Mouse (Mus musculus) kidney, adult 9 months (tissue): ENCODE data around the gene Naa60.
A peak's percentile ranks its signal among the peaks of the same experiment; 100 is the strongest.

Experiments used
- DNase-seq: peaks from one replicate; pipeline ENCODE4 v3.0.0; 2022

The Naa60 gene

GRCm38 (mm10) chr16:3891621-3892295, 19.6 kb downstream of the Naa60 start:
- no peak for DNase-seq

GRCm38 (mm10) chr16:3893739-3894138, 21.6 kb downstream of the Naa60 start:
- no peak for DNase-seq

- DNase-seq: peak; percentile 43
Observed at GRCm38 (mm10) chr16:3895173-3895792, 23.1 kb downstream of the Naa60 start.

DNA sequence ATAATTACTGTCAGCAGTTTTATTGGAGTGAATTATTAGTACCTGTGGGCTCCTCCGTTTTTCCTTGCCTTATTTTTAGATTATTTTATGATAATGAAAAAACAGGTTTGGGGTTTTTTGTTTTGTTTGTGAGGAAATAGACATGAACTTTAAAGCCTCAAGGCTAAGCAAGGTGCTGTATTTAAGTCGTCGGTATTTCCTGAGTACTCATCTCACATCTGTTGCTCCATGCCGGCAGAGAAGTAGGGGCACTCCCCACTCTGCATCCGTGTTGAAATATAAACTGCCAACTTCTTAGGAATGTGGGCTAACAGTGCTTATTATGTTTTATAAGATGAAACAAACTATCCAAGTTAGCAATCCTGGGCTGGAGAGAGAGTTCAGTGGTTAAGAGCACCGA, 23.9 kb downstream of the Naa60 start:
- no peak for DNase-seq

GRCm38 (mm10) chr16:3896553-3896952, 24.4 kb downstream of the Naa60 start:
- no peak for DNase-seq

GRCm38 (mm10) chr16:3907471-3907870, 35.3 kb downstream of the Naa60 start:
- DNase-seq: no peak

- peak; percentile 97 for DNase-seq
Observed at GRCm38 (mm10) chr16:3908537-3909111, 36.4 kb downstream of the Naa60 start, which contains the start of the genes 1700037C18Rik and Cluap1. Gene 1700037C18Rik (minus strand): TSS chr16:3908689. Gene Cluap1 (plus strand): TSS chr16:3908801.

DNA sequence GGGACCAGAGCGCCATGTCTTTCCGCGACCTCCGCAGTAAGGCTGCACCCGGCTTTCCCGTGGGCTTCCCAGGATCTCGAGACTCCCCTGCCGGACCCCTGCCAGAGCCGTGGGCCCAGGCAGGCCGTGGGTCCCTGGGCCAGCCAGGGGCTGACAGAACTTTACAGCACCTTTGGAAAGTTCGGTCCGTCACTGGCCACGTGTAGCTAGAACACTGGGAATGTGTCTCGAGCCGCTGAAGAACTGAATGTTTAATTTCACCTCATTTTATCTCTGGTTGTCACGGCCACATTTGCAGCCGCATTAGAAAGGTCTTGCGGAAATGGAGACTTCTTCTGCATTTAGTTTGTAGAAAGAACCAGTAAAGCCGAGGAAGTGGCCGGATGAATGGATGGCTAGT, 36.9 kb downstream of the Naa60 start:
- DNase-seq: no peak

DNA sequence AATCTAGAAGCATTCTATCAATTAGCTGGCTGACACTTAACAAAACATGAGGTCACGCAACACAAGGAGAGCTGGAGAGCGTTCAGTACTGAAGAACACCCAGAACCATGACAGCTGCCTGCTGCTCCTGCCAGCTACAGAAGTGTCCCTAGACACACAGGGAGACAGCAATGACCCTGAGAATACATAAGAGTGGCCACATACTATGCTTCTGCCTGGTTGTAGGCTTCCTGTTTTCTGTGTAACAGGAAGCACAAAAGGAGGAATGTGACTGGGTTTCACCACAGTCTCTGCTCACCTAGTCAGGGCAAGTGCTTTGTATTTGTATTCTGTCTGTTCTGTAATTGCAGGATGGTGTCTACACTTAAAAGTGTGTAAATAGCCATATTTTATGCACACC, 48.6 kb downstream of the Naa60 start:
- no peak for DNase-seq

DNA sequence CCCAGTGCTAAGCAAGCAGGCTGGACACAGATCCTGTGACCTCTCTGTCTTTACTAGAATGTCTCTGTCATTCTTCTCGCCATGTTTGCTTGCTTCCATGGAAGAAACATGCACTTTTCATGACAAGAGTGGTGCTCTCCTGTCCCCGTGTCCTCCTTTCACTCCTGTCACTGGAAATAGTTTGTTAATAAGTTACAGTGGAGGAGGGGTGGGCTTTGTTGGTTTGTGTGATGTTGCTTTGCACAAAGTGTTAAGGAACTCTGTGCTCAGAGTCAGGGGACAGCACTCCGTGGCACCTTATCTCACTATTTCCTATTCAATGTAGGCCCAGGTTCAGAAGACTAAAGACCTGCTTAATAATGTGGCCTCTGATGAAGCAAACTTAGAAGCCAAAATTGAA, 51.3 kb downstream of the Naa60 start:
- DNase-seq: no peak

GRCm38 (mm10) chr16:3923966-3924365, 51.8 kb downstream of the Naa60 start:
- DNase-seq: no peak

- DNase-seq: no peak
Observed at GRCm38 (mm10) chr16:3928582-3928981, 56.4 kb downstream of the Naa60 start.

GRCm38 (mm10) chr16:3929151-3929550, 57.0 kb downstream of the Naa60 start:
- DNase-seq: no peak

DNA sequence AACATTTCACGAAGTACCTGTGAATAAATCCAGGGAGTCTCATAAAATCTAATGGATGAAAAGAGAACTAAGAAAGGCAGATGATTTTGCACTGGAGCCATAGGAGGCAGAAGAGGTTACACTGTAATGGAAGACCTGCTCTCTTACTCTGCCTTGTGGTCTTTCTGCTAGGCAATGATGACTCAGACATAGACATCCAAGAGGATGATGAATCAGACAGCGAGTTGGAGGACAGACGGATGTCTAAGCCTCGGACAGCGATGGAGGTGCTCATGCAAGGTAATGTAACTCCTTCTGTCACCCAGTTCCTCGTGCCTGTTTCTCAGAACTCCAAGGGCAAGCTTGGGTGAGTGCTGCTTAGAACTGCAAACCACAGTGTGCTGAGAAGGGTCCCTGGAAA, 61.4 kb downstream of the Naa60 start:
- no peak for DNase-seq

GRCm38 (mm10) chr16:3934091-3934490, 61.9 kb downstream of the Naa60 start:
- peak; percentile 86 for DNase-seq

DNA sequence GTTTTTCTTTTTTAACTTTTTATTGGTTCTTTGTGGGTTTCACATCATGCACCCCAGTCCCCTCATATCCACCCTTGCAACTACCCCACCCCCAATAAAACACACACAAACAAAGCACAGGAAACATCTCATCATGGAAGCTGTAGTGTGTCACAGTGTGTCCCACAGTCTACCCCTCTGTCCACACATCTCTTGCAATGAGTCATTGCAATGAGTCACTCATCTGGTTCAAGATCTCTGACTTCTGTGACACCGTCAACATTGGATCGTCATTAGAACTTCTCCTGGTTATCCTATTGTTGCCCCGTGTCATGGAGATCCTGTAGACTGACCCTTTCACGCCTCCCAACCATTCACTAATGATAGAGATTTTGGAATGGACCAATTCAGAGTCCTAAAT, 62.5 kb downstream of the Naa60 start:
- DNase-seq: no peak

DNA sequence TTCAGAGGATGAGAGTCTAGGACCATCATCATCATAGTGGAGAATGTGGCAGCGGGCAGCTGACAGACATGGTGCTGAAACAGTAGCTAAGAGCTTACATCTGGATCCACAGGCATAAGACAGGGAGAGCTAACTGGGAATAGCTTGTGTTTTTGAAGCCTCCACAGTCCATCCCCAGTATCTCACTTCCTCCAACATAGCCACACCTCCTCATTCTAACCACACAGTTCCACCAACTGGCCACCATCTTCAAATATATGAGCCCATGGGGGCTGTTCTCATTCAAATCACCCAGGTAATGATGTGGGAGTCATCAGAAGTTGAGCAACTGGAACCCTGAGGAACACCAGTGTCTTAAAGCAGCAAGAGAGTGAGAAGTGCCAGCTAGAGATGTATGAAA, 79.0 kb downstream of the Naa60 start:
- DNase-seq: no peak
